Comparison of ENCODE assay signal across 19 mouse cellular contexts in the genomic region with DNA sequence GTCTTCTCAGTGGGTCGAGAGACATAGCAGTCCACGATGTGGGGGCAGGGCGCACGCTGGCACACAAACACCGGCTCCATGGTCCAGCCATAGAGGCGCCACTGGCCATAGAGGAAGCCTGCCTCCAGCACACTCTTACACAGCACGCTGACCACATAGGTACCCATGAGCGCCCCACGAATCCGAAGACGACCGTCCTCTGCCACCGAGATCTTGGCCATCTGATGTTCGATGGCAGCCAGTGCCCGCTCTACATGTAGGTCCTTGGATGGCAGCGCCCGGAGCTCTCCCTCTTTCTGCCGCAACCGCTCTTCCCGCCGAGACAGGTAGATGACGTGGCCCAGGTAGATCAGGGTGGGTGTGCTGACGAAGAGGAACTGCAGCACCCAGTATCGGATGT. TPM values are rescaled to one million over a fixed set of nuclear protein-coding genes. Genes with fewer than 3 reads are reported as not detected.
DNase-seq lines count a peak whose midpoint lies in the region; ATAC-seq and TF ChIP-seq lines count a peak whose summit lies in the region.
"Had no signal": no experiment of that assay in that cellular context is flagged by ENCODE, and none has a peak within 500 bp of the region (broad histone marks: within the 10 kb centered on the region; RNA-seq: fewer than 3 reads in every experiment).

No protein-coding gene starts in this region.

- H3K4me1 ChIP-seq in intestine, postnatal 0 days (replicated peaks; ENCODE audit: control insufficient read depth, insufficient read depth, low read length), result 0 out of 2 replicates have a peak, but pooled peaks cover 2% of the 10 kb centered on the region
- H3K4me1 ChIP-seq in intestine, embryonic 16.5 days (ENCODE audit: control insufficient read depth, insufficient read depth, low read length), result 0 out of 2 replicates have a peak, but pooled peaks cover 4% of the 10 kb centered on the region
- H3K4me1 ChIP-seq in lung, postnatal 0 days (ENCODE audit: insufficient read depth, low read depth, low read length), result no peaks in the 10 kb centered on the region
- H3K4me1 ChIP-seq in olfactory bulb, adult 2 months (ENCODE audit: control insufficient read depth, insufficient read depth, low read length), result peaks cover 12% of the 10 kb centered on the region

- no peak overlapping the region for H3K27ac ChIP-seq in intestine, postnatal 0 days (ENCODE audit: low read depth, low read length)
- no peak overlapping the region for H3K27ac ChIP-seq in intestine, embryonic 16.5 days (ENCODE audit: low read length)
- no peak overlapping the region for H3K27ac ChIP-seq in lung, postnatal 0 days (ENCODE audit: low read length)
- H3K27ac ChIP-seq in olfactory bulb, adult 2 months (ENCODE audit: insufficient read depth, low read depth, low read length), result no peak overlapping the region
- H3K27ac ChIP-seq: embryonic facial prominence, embryonic 13.5 days had no signal

- ATAC-seq in intestine, postnatal 0 days, result no peak
- no peak for ATAC-seq in intestine, embryonic 16.5 days
- ATAC-seq in lung, postnatal 0 days, result no peak

- 57% methylated on average over 24 of the region's 24 CpGs for WGBS in intestine, postnatal 0 days
- 61% methylated on average over 24 of the region's 24 CpGs for WGBS in intestine, embryonic 16.5 days
- WGBS in lung, postnatal 0 days, result 61% methylated on average over 24 of the region's 24 CpGs
- 77% methylated on average over 24 of the region's 24 CpGs for WGBS in olfactory bulb, adult 2 months

- 0 out of 2 replicates have a peak overlapping the region, but pooled peaks have one; percentile 13 for H3K4me2 ChIP-seq in intestine, postnatal 0 days (replicated peaks; ENCODE audit: low read depth)
- no peak overlapping the region for H3K4me2 ChIP-seq in intestine, embryonic 16.5 days (ENCODE audit: low read depth, low read length)
- peak overlapping the region; percentile 81 for H3K4me2 ChIP-seq in lung, postnatal 0 days (replicated peaks; ENCODE audit: low read depth, low read length)

- no peak overlapping the region for H3K4me3 ChIP-seq in intestine, postnatal 0 days (ENCODE audit: low read depth, low read length)
- H3K4me3 ChIP-seq in intestine, embryonic 16.5 days (ENCODE audit: low read length), result no peak overlapping the region
- peak overlapping the region; percentile 46 for H3K4me3 ChIP-seq in lung, postnatal 0 days (ENCODE audit: low read depth, low read length)
- H3K4me3 ChIP-seq in olfactory bulb, adult 2 months (ENCODE audit: insufficient read depth, low read depth, low read length), result peak overlapping the region; percentile 6; the same call in 1 of the 2 replicates
- H3K4me3 ChIP-seq: embryonic facial prominence, embryonic 13.5 days had no signal

- TF ChIP-seq EP300 in lung, postnatal 0 days (IDR thresholded peaks at IDR 0.05), result no peak

- no peak for TF ChIP-seq CTCF in intestine, postnatal 0 days (IDR thresholded peaks at IDR 0.05; ENCODE audit: low read depth)
- no peak for TF ChIP-seq CTCF in lung, postnatal 0 days (IDR thresholded peaks at IDR 0.05)
- no peak for TF ChIP-seq CTCF in olfactory bulb, adult 2 months (IDR thresholded peaks at IDR 0.05; ENCODE audit: insufficient read depth, low read depth, low read length)

- DNase-seq in heart, adult 11 months, result peak; percentile 91
- DNase-seq in heart, adult 18-20 months, result no peak
- no peak for DNase-seq in lung, postnatal 0 days (ENCODE audit: low spot score)
- no peak for DNase-seq in lung, adult 18-20 months
- no peak for DNase-seq in thymus, postnatal 14 days
- DNase-seq: adrenal gland, adult 8-10 months; kidney, postnatal 4 days; liver; right cerebral cortex, adult 18-20 months; thymus, adult 18-20 months had no signal

- H3K36me3 ChIP-seq in intestine, postnatal 0 days (ENCODE audit: control insufficient read depth, insufficient read depth), result no peaks in the 10 kb centered on the region
- H3K36me3 ChIP-seq in intestine, embryonic 16.5 days (ENCODE audit: control insufficient read depth, insufficient read depth, low read length), result no peaks in the 10 kb centered on the region
- no peaks in the 10 kb centered on the region for H3K36me3 ChIP-seq in lung, postnatal 0 days (ENCODE audit: insufficient read depth, low read length)
- H3K36me3 ChIP-seq: embryonic facial prominence, embryonic 13.5 days had no signal

- H3K9ac ChIP-seq in intestine, postnatal 0 days (ENCODE audit: low read depth, low read length), result no peak overlapping the region
- H3K9ac ChIP-seq in intestine, embryonic 16.5 days (ENCODE audit: low read depth, low read length), result no peak overlapping the region
- H3K9ac ChIP-seq in lung, postnatal 0 days (replicated peaks; ENCODE audit: low read depth), result no peak overlapping the region
- H3K9ac ChIP-seq: embryonic facial prominence, embryonic 13.5 days had no signal

- no peak for TF ChIP-seq POLR2A in olfactory bulb, adult 2 months (IDR thresholded peaks at IDR 0.05; ENCODE audit: insufficient read depth, low read depth, low read length)

- H3K9me3 ChIP-seq in intestine, postnatal 0 days (ENCODE audit: control insufficient read depth), result no peaks in the 10 kb centered on the region
- no peaks in the 10 kb centered on the region for H3K9me3 ChIP-seq in intestine, embryonic 16.5 days (ENCODE audit: control insufficient read depth, low read length)
- no peaks in the 10 kb centered on the region for H3K9me3 ChIP-seq in lung, postnatal 0 days (ENCODE audit: low read length)
- H3K9me3 ChIP-seq: embryonic facial prominence, embryonic 13.5 days; megakaryocyte, embryonic 14.5 days had no signal

- peaks cover 10% of the 10 kb centered on the region; the same call in 1 of the 2 replicates for H3K27me3 ChIP-seq in intestine, postnatal 0 days (replicated peaks; ENCODE audit: control insufficient read depth, insufficient read depth, low read length)
- peaks cover 21% of the 10 kb centered on the region for H3K27me3 ChIP-seq in intestine, embryonic 16.5 days (replicated peaks; ENCODE audit: control insufficient read depth, insufficient read depth, low read length)
- H3K27me3 ChIP-seq in lung, postnatal 0 days (replicated peaks; ENCODE audit: insufficient read depth, low read length), result 0 out of 2 replicates have a peak, but pooled peaks cover 5% of the 10 kb centered on the region

RNA-seq across cellular contexts. Expression of a gene that starts 1.5 kb away (rescaled TPM):
- total RNA-seq in heart, adult 18-20 months (2021), result 1 to 10 TPM; 7.2 to 7.8 TPM
- polyA plus RNA-seq in intestine, postnatal 0 days (2015; fragmentation: Nextera tagmentation; extraction: Ambion mirVana), result 11.4 and 13.8 TPM in 2 replicates
- 17.2 and 17.9 TPM in 2 replicates for polyA plus RNA-seq in intestine, embryonic 16.5 days (2015; fragmentation: Nextera tagmentation; extraction: Ambion mirVana)
- 56.9 and 58.3 TPM in 2 replicates for polyA plus RNA-seq in lung, postnatal 0 days (2015; fragmentation: Nextera tagmentation; extraction: Ambion mirVana)
- polyA plus RNA-seq in olfactory bulb, adult 2 months (2012; ENCODE audit: insufficient read depth, insufficient read length, low replicate concordance, missing spikeins), result not detected in 2 replicates
- total RNA-seq: hematopoietic stem cell, adult 5-6 weeks had no signal

RNA-seq across cellular contexts. Expression of a gene that starts 18.3 kb away (rescaled TPM):
- total RNA-seq in heart, adult 18-20 months (2021), result under 1 TPM; 0.15 to 0.23 TPM
- polyA plus RNA-seq in intestine, postnatal 0 days (2015; fragmentation: Nextera tagmentation; extraction: Ambion mirVana), result 0.68 and 1.3 TPM in 2 replicates
- 3.9 and 5.6 TPM in 2 replicates for polyA plus RNA-seq in intestine, embryonic 16.5 days (2015; fragmentation: Nextera tagmentation; extraction: Ambion mirVana)
- 2.9 and 3.3 TPM in 2 replicates for polyA plus RNA-seq in lung, postnatal 0 days (2015; fragmentation: Nextera tagmentation; extraction: Ambion mirVana)
- polyA plus RNA-seq in olfactory bulb, adult 2 months (2012; ENCODE audit: insufficient read depth, insufficient read length, low replicate concordance, missing spikeins), result not detected in 2 replicates
- total RNA-seq: adrenal gland, adult 8-10 months; left cerebral cortex, adult 8-10 months had no signal

RNA-seq across cellular contexts. Expression of a gene that starts 41.5 kb away (rescaled TPM):
- not detected for total RNA-seq in heart, adult 18-20 months (2021)
- 0.13 and 0.26 TPM in 2 replicates for polyA plus RNA-seq in intestine, postnatal 0 days (2015; fragmentation: Nextera tagmentation; extraction: Ambion mirVana)
- 0.09 TPM in 1 of 2 replicates, not detected in the other for polyA plus RNA-seq in intestine, embryonic 16.5 days (2015; fragmentation: Nextera tagmentation; extraction: Ambion mirVana)
- polyA plus RNA-seq in lung, postnatal 0 days (2015; fragmentation: Nextera tagmentation; extraction: Ambion mirVana), result 0.27 and 0.31 TPM in 2 replicates
- polyA plus RNA-seq in olfactory bulb, adult 2 months (2012; ENCODE audit: insufficient read depth, insufficient read length, low replicate concordance, missing spikeins), result not detected in 2 replicates
- total RNA-seq: adrenal gland, adult 8-10 months; hematopoietic stem cell, adult 5-6 weeks; left cerebral cortex, adult 8-10 months had no signal
- polyA plus RNA-seq: forebrain, embryonic 11.5 days; neural tube, embryonic 11.5 days had no signal

RNA-seq across cellular contexts. Expression of a gene that starts 45.6 kb away (rescaled TPM):
- total RNA-seq in heart, adult 18-20 months (2021), result under 1 TPM; 0.40 to 0.49 TPM
- polyA plus RNA-seq in intestine, postnatal 0 days (2015; fragmentation: Nextera tagmentation; extraction: Ambion mirVana), result 1.3 and 1.6 TPM in 2 replicates
- polyA plus RNA-seq in intestine, embryonic 16.5 days (2015; fragmentation: Nextera tagmentation; extraction: Ambion mirVana), result 0.73 and 0.88 TPM in 2 replicates
- 1.7 and 1.9 TPM in 2 replicates for polyA plus RNA-seq in lung, postnatal 0 days (2015; fragmentation: Nextera tagmentation; extraction: Ambion mirVana)
- polyA plus RNA-seq in olfactory bulb, adult 2 months (2012; ENCODE audit: insufficient read depth, insufficient read length, low replicate concordance, missing spikeins), result not detected in 2 replicates
- total RNA-seq: hematopoietic stem cell, adult 5-6 weeks; left cerebral cortex, adult 8-10 months had no signal

Comparison
In these comparisons a context has a peak if more than half of its experiments do, and no peak if none do; other contexts are left out.
1. H3K4me3 ChIP-seq: peak in lung, postnatal 0 days (single experiment) and olfactory bulb, adult 2 months (single experiment); none in intestine, postnatal 0 days (single experiment) and intestine, embryonic 16.5 days (single experiment).
2. RNA of a gene that starts 1.5 kb away (polyA plus RNA-seq): 56.9 to 58.3 TPM in lung, postnatal 0 days, 17.2 to 17.9 TPM in intestine, embryonic 16.5 days and 11.4 to 13.8 TPM in intestine, postnatal 0 days; not detected in olfactory bulb, adult 2 months; every median in the first group is over 10 times any median in the second.